Mouse (Mus musculus): ENCODE measurements around the gene Ucn2. TPM values are rescaled to one million over a fixed set of nuclear protein-coding genes. Genes with fewer than 3 reads are reported as not detected.
A peak's percentile ranks its signal among the peaks of the same experiment; 100 is the strongest.

The Ucn2 gene
- polyA plus RNA-seq, 1 experiment from 2014 or later, result not detected

- ATAC-seq (ENCODE audit: low FRiP score), result no peak
Observed at GRCm38 (mm10) chr9:108970623-108971022, 15.2 kb upstream of the Ucn2 start.

DNA sequence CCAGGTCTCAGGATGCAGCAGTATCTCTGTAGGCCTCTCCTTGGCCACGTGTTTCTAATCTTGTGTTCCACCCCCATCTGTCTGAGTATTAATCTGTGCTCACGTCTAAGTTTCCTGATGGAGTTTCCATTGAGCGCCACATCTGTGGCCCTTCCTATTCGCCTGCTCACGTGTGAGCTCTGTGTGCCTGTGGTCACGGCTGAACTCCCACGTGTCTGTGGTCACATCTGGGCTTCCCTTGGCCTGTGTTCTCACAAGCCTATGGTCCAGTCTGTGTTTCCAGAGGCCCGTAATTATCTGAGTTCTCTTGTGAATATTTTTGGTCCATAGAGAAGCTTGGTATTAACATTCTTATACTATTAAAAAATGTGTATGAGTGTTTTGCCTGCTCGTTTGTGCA is 9.3 kb upstream of the Ucn2 start:
- Histone ChIP-seq H3K4me2 (no peak overlapping the region), H3K9me3 (no peaks in the 10 kb centered on the region), H3K4me1 (replicated peaks) (no peaks in the 10 kb centered on the region), H3K27ac (no peak overlapping the region), H3K9ac (no peak overlapping the region), H3K27me3 (no peaks in the 10 kb centered on the region), H3K36me3 (no peaks in the 10 kb centered on the region), H3K4me3 (no peak overlapping the region)
- 84% methylated on average over 9 of the region's 9 CpGs for WGBS
- no peak for ATAC-seq (ENCODE audit: low FRiP score)

More at GRCm38 (mm10) chr9:108970623-108971022, 15.2 kb upstream of the Ucn2 start:
- Histone ChIP-seq H3K9ac (no peak overlapping the region), H3K9me3 (no peaks in the 10 kb centered on the region), H3K4me3 (no peak overlapping the region), H3K4me2 (no peak overlapping the region), H3K4me1 (replicated peaks) (no peaks in the 10 kb centered on the region), H3K27ac (no peak overlapping the region), H3K36me3 (no peaks in the 10 kb centered on the region), H3K27me3 (no peaks in the 10 kb centered on the region)
- WGBS, result 90% methylated on average over 8 of the region's 8 CpGs

DNA sequence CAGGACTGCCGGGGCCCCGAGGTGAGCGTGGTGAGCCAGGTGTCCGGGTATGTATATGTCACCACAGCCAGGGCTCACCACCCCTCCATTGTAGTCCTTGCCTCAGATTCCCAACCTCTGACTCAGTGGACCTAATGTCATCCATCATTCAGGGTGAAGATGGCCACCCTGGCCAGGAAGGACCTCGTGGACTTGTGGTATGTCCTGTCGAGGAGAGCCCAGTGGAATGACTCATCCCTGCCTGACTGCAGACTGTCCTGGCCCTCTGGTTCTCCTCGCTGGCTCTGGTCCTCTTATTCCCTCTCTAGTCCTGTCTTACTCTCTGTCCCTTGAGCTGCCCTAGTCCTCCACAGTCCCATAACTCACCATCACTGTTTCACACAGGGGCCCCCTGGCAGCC is 7.8 kb upstream of the Ucn2 start:
- Histone ChIP-seq H3K4me2 (no peak overlapping the region), H3K4me1 (replicated peaks) (no peaks in the 10 kb centered on the region), H3K9ac (no peak overlapping the region), H3K9me3 (no peaks in the 10 kb centered on the region), H3K27ac (no peak overlapping the region), H3K27me3 (no peaks in the 10 kb centered on the region), H3K4me3 (no peak overlapping the region), H3K36me3 (no peaks in the 10 kb centered on the region)
- ATAC-seq (ENCODE audit: low FRiP score), result no peak
- WGBS, result 85% methylated on average over 7 of the region's 7 CpGs

DNA sequence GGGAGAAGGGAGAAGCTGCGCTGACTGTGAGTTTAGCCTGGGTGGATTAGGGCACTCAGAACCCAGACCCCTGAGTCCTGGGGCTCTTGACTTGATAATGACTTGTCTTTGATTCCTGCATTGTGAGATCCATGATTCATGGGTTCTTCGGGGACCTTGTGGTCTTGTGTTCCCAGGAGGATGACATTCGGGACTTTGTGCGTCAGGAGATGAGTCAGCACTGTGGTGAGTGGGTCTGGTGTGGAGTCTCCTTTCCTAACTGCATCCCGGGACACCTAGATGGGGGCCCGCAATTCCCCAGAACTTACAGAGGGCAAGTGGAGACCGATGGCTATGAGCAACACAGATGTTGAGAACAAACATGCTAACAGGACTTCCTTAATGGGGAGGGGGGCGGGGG is 3.3 kb upstream of the Ucn2 start:
- 84% methylated on average over 8 of the region's 8 CpGs for WGBS
- no peak overlapping the region for H3K4me2 ChIP-seq
- H3K9ac ChIP-seq, result no peak overlapping the region
- no peaks in the 10 kb centered on the region for H3K9me3 ChIP-seq
- ATAC-seq (ENCODE audit: low FRiP score), result no peak
- H3K4me3 ChIP-seq, result no peak overlapping the region
- no peaks in the 10 kb centered on the region for H3K27me3 ChIP-seq
- no peaks in the 10 kb centered on the region for H3K36me3 ChIP-seq
- no peak overlapping the region for H3K27ac ChIP-seq
- no peaks in the 10 kb centered on the region for H3K4me1 ChIP-seq (replicated peaks)

GRCm38 (mm10) chr9:108983209-108983608 is 2.6 kb upstream of the Ucn2 start:
- no peak overlapping the region for H3K9ac ChIP-seq
- H3K4me1 ChIP-seq (replicated peaks), result no peaks in the 10 kb centered on the region; the same call in 1 of the 2 replicates
- no peak overlapping the region for H3K27ac ChIP-seq
- no peaks in the 10 kb centered on the region for H3K36me3 ChIP-seq
- H3K4me2 ChIP-seq, result no peak overlapping the region
- no peak for ATAC-seq (ENCODE audit: low FRiP score)
- no peaks in the 10 kb centered on the region for H3K27me3 ChIP-seq
- no peak overlapping the region for H3K4me3 ChIP-seq
- no peaks in the 10 kb centered on the region for H3K9me3 ChIP-seq
- WGBS, result 86% methylated on average over 9 of the region's 9 CpGs

DNA sequence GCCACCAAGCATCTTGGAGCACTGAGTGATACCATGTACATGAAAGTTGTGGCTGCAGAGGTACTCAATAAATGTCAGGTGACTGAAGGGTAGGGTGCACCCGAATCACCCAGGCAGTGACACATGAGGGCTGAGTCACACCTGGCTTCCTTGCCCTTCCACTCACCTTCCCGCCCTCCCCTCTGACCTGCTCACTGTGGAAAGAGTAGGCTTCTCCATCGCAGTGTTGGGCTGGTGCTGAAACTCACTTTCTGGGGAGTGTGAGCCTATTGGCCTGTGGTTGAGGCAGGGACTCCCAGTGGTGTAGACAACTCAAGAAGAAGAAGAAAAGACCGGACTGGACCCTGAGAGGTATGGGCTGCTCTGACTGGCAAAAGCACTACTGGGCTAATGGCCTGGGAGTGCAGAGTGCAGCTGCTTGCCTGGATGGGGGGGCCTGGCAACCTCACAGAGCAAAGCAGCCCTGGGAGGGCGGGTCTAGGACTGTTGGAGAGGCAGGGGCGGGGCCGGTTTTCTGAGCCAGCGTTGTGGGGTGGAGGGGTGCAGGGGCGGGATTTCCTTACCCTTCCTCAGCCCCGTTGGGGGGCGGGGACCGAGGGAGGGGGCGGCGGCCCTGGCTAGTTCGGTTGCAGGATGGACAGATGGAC is 2.0 kb downstream of the Ucn2 start:
- Histone ChIP-seq H3K4me2 (no peak overlapping the region), H3K27ac (no peak overlapping the region), H3K27me3 (no peaks in the 10 kb centered on the region), H3K4me1 (replicated peaks) (peaks cover 15% of the 10 kb centered on the region), H3K9me3 (no peaks in the 10 kb centered on the region), H3K4me3 (no peak overlapping the region), H3K9ac (0 out of 2 replicates have a peak overlapping the region, but pooled peaks have one; percentile 13), H3K36me3 (no peaks in the 10 kb centered on the region)
- WGBS, result 19% methylated on average over 15 of the region's 15 CpGs
- no peak for ATAC-seq (ENCODE audit: low FRiP score)

DNA sequence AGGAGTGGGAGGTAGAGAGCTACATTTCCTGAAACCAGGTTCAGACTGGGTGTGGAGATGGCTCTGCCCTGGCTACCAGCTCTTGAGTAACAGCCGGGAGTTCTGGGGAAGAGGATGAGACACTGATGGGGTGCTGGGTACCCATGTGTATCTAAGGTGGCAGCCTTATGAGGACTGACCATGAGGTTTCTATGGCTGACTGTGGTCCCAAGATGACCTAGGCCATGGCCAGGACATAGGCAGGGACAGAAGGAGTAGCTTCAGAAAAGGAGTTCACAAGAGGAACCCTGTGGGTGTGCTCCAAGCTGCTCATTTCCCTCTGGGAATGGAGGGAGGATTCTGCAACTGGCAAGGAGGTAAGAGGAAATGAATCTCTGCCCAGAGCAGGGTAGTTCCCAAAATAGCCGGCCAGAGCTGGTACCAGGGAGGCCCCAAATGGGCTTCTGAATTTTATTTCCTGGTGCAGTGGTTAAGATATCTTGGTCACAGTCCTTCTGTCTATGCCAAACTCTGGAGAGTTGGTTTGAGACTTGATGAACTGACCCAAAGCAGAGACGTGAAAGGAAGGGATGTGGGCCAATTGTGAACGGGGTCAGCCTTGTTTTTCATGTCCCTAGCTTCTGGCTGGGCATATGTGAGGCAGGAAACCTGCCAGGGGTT is 4.1 kb downstream of the Ucn2 start:
- H3K4me3 ChIP-seq, result no peak overlapping the region
- no peak for ATAC-seq (ENCODE audit: low FRiP score)
- peaks cover 31% of the 10 kb centered on the region for H3K4me1 ChIP-seq (replicated peaks)
- no peaks in the 10 kb centered on the region for H3K27me3 ChIP-seq
- H3K9ac ChIP-seq, result no peak overlapping the region
- H3K4me2 ChIP-seq, result no peak overlapping the region
- 85% methylated on average over 4 of the region's 4 CpGs for WGBS
- H3K36me3 ChIP-seq, result no peaks in the 10 kb centered on the region
- no peaks in the 10 kb centered on the region for H3K9me3 ChIP-seq
- H3K27ac ChIP-seq, result no peak overlapping the region

DNA sequence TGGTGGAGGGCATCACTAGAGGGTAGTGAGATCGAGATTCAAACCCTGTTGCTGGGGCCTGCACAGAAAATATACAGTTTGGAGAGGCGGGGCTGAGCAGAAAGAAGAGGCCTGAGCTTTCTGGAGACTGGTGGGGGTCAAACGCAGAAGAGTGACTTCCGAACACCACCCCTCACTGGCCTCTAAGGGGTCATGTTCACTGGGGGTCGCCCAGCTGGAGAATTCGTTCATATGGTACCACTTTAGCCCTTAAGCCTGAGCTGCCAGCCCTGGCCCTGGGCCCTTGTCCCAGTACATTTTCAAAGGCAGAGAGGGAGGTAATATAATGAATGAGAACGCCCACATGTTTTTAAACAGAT is 4.6 kb downstream of the Ucn2 start:
- H3K4me2 ChIP-seq, result no peak overlapping the region
- H3K9me3 ChIP-seq, result no peaks in the 10 kb centered on the region
- no peak overlapping the region for H3K4me3 ChIP-seq
- ATAC-seq (ENCODE audit: low FRiP score), result no peak
- H3K27ac ChIP-seq, result no peak overlapping the region
- peaks cover 36% of the 10 kb centered on the region for H3K4me1 ChIP-seq (replicated peaks)
- no peaks in the 10 kb centered on the region for H3K27me3 ChIP-seq
- WGBS, result 77% methylated on average over 7 of the region's 7 CpGs
- H3K36me3 ChIP-seq, result no peaks in the 10 kb centered on the region
- no peak overlapping the region for H3K9ac ChIP-seq

GRCm38 (mm10) chr9:108991428-108992084 is 5.7 kb downstream of the Ucn2 start, which contains the start of gene Pfkfb4:
TSS of gene Pfkfb4 (plus strand) at chr9:108991778.
- peaks cover 44% of the 10 kb centered on the region for H3K4me1 ChIP-seq (replicated peaks)
- H3K4me3 ChIP-seq, result peak within 1 kb of the TSS; percentile 62
- peak within 1 kb of the TSS; percentile 76 for H3K4me2 ChIP-seq
- no peaks in the 10 kb centered on the region for H3K9me3 ChIP-seq
- H3K36me3 ChIP-seq, result no peaks in the 10 kb centered on the region
- 1% methylated on average over 31 of the region's 31 CpGs for WGBS
- peak; percentile 96 for ATAC-seq (ENCODE audit: low FRiP score)
- peak within 1 kb of the TSS; percentile 80 for H3K9ac ChIP-seq
- H3K27ac ChIP-seq, result peak within 1 kb of the TSS; percentile 85
- no peaks in the 10 kb centered on the region for H3K27me3 ChIP-seq

DNA sequence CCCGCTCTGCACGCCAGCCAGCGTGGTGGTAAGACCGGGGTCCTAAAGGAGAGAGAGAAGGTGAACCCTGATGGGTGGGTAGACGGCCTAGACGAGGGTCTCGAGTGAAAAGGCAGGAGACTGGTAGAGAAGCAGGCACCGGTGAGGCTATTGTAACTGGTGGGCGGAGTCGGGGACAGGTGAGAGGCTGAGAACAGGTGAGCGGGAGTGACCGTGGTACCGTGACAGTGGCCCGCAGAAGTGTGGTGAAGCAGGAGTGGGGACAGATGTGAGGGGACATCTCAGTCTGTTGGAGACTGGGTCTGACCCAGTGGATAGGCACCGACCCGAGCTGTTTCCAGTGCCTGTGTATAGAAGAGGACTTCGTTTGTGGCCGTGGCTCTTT is 6.3 kb downstream of the Ucn2 start:
- Histone ChIP-seq H3K9ac (peak overlapping the region; percentile 80), H3K27me3 (no peaks in the 10 kb centered on the region), H3K36me3 (no peaks in the 10 kb centered on the region), H3K4me2 (peak overlapping the region; percentile 76), H3K27ac (peak overlapping the region; percentile 81), H3K9me3 (no peaks in the 10 kb centered on the region), H3K4me1 (replicated peaks) (peaks cover 44% of the 10 kb centered on the region), H3K4me3 (peak overlapping the region; percentile 62)
- 8% methylated on average over 18 of the region's 18 CpGs for WGBS
- no peak; the same call in 1 of the 2 replicates for ATAC-seq (ENCODE audit: low FRiP score)

DNA sequence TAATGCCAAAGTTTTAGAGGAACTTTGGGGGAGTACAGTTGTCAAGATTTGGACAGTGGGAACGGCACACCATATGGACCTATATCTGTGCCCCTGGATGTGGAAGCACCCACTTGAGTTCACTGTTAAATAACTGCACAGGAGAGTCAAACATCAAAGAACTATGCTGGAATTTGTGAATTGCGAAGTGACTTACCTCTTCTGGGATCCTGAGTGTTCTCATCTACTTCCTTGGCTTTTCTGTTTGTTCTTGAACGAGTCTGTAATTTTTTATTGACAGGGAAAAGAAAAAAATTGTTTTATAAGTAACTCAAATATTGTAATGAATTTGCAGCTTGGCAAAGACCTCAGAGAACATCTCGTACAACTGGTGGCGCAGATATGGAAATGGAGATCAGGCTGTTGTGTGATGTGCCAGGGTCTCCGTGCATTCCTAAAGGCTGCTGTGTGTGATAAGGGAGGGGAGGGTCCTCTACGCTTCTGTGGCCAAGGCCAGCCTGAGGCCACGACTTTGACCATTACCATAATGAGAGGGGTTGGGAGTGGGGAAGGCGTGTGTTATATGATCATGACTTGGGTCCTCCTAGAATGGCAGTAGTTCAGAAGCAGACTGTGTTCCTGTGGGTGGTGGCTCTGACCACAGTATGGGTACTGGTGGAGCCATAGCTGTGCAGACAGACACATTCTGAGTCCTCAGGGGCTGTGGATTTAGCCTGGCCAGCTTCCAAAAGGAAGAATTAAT is 7.0 kb downstream of the Ucn2 start:
- Histone ChIP-seq H3K9me3 (no peaks in the 10 kb centered on the region), H3K9ac (peak overlapping the region; percentile 80; the same call in 1 of the 2 replicates), H3K4me2 (peak overlapping the region; percentile 76), H3K27me3 (no peaks in the 10 kb centered on the region), H3K4me3 (peak overlapping the region; percentile 62), H3K36me3 (no peaks in the 10 kb centered on the region), H3K4me1 (replicated peaks) (peaks cover 44% of the 10 kb centered on the region), H3K27ac (no peak overlapping the region)
- no peak for ATAC-seq (ENCODE audit: low FRiP score)
- WGBS, result 85% methylated on average over 9 of the region's 9 CpGs

GRCm38 (mm10) chr9:108996411-108996810 is 10.6 kb downstream of the Ucn2 start:
- H3K4me3 ChIP-seq, result no peak overlapping the region
- no peak overlapping the region for H3K27ac ChIP-seq
- no peaks in the 10 kb centered on the region for H3K27me3 ChIP-seq
- no peak overlapping the region for H3K4me2 ChIP-seq
- no peaks in the 10 kb centered on the region; the same call in 1 of the 2 replicates for H3K36me3 ChIP-seq
- H3K9ac ChIP-seq, result peak overlapping the region; percentile 35; the same call in 1 of the 2 replicates
- H3K4me1 ChIP-seq (replicated peaks), result peaks cover 37% of the 10 kb centered on the region
- H3K9me3 ChIP-seq, result no peaks in the 10 kb centered on the region
- 78% methylated on average over 9 of the region's 9 CpGs for WGBS
- no peak for ATAC-seq (ENCODE audit: low FRiP score)
